Mouse (Mus musculus): Measurements from ENCODE around the gene Serp2.

DNA sequence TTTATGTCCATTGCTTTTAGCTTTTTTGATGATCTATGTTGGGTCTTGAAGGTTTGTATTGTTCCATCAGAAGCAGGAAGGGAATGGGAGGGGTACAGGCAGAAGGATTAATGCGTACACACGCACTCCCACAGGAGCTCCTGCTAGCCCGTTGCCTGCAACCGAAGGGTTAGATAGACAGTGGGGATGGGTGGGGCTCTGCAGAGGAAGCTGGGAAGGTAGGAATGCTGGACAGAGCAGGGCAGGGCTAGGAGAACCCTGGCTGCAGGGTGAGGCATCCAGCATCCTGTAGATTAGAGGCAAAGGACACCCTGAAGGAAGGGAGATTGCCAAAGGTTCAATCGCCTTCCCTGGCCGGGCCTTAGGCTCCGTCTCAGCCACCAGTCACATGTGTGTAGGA is 27.3 kb upstream of the Serp2 start:
- TF ChIP-seq ZC3H11A (IDR thresholded peaks at IDR 0.05; ENCODE audit: borderline replicate concordance, low read depth, low read length) (no peak), CHD2 (IDR thresholded peaks at IDR 0.05; ENCODE audit: low read depth, low read length) (no peak), ZNF384 (IDR thresholded peaks at IDR 0.05; ENCODE audit: low read depth, low read length) (no peak)

Data from ES-E14 (cell line).